Comparison of ENCODE assay signal across 10 mouse cellular contexts in genomic region chr2:161090200-161090599, GRCm38 (mm10). TPM values are rescaled to one million over a fixed set of nuclear protein-coding genes. Genes with fewer than 3 reads are reported as not detected.
DNase-seq lines count a peak whose midpoint lies in the region; ATAC-seq and TF ChIP-seq lines count a peak whose summit lies in the region.
"Had no signal": no experiment of that assay in that cellular context is flagged by ENCODE, and none has a peak within 500 bp of the region (broad histone marks: within the 10 kb centered on the region; RNA-seq: fewer than 3 reads in every experiment).

No protein-coding gene starts in this region.

- H3K36me3 ChIP-seq in liver, adult 2 months (ENCODE audit: control insufficient read depth, insufficient read depth, low read length): no peaks in the 10 kb centered on the region
- H3K36me3 ChIP-seq: hindbrain, embryonic 15.5 days had no signal

- no peak overlapping the region for H3K9ac ChIP-seq in liver, adult 2 months (ENCODE audit: low read depth, low read length)
- H3K9ac ChIP-seq: hindbrain, embryonic 15.5 days had no signal

- intact Hi-C loops in heart, postnatal 10 days (cut with DNase I): no loop called here

- TF ChIP-seq POLR2A in cerebellum, adult 2 months (IDR thresholded peaks at IDR 0.05; ENCODE audit: borderline replicate concordance, insufficient read depth, low read length): no peak
- no peak for TF ChIP-seq POLR2A in liver, adult 2 months (IDR thresholded peaks at IDR 0.05; ENCODE audit: extremely low read depth, insufficient read depth, low read length)

- peak in 1 of 2 experiments; percentile 27 for DNase-seq in cerebellum, adult 2 months
- no peak for DNase-seq in cerebellum, postnatal 36 days
- DNase-seq in liver, adult 2 months (ENCODE audit: extremely low read depth, low read depth, low spot score): peak; percentile 43
- DNase-seq in liver: no peak
- DNase-seq in heart, postnatal 10 days: no peak
- no peak for DNase-seq in cerebellum, adult 8-10 months

- 52% methylated on average over 3 of the region's 3 CpGs for WGBS in cerebellum, adult 2 months
- 48% methylated on average over 3 of the region's 3 CpGs for WGBS in liver, adult 2 months

- H3K79me2 ChIP-seq in liver, adult 2 months (ENCODE audit: control insufficient read depth, insufficient read depth, low read length): peaks cover 3% of the 10 kb centered on the region; the same call in 1 of the 2 replicates

- H3K27me3 ChIP-seq in cerebellum, adult 2 months (ENCODE audit: control insufficient read depth, insufficient read depth, low read length): no peaks in the 10 kb centered on the region
- H3K27me3 ChIP-seq in liver, adult 2 months (ENCODE audit: control insufficient read depth, insufficient read depth, low read length): no peaks in the 10 kb centered on the region
- H3K27me3 ChIP-seq: hindbrain, embryonic 15.5 days had no signal

- peaks cover 3% of the 10 kb centered on the region for H3K4me1 ChIP-seq in cerebellum, adult 2 months (ENCODE audit: control insufficient read depth, insufficient read depth, low read length)
- H3K4me1 ChIP-seq in liver, adult 2 months (ENCODE audit: control insufficient read depth, insufficient read depth, low read length): peaks cover 2% of the 10 kb centered on the region; the same call in 1 of the 2 replicates

- peak; percentile 52 for ATAC-seq in erythroblast, adult 5-6 weeks (replicated peaks; ENCODE audit: low FRiP score, poor library complexity, severe bottlenecking)
- ATAC-seq in neutrophil, adult 5-6 weeks (ENCODE audit: extremely low read depth, insufficient number of reproducible peaks, low FRiP score, poor library complexity, severe bottlenecking): 0 out of 2 replicates have a peak, but pooled peaks have one; percentile 53

- H3K4me3 ChIP-seq in cerebellum, adult 2 months (replicated peaks; ENCODE audit: insufficient read depth, low read depth, low read length): no peak overlapping the region
- no peak overlapping the region for H3K4me3 ChIP-seq in liver, adult 2 months (ENCODE audit: insufficient read depth, low read depth, low read length)
- H3K4me3 ChIP-seq: hindbrain, embryonic 15.5 days had no signal

- H3K27ac ChIP-seq in cerebellum, adult 2 months (ENCODE audit: insufficient read depth, low read length): no peak overlapping the region
- no peak overlapping the region for H3K27ac ChIP-seq in liver, adult 2 months (replicated peaks; ENCODE audit: insufficient read depth, low read depth, low read length)
- H3K27ac ChIP-seq: hindbrain, embryonic 15.5 days; macrophage had no signal

- peak; percentile 17; the same call in 1 of the 2 replicates for TF ChIP-seq CTCF in cerebellum, adult 2 months (IDR thresholded peaks at IDR 0.05; ENCODE audit: borderline replicate concordance, insufficient read depth, low read depth, low read length)
- TF ChIP-seq CTCF in liver, adult 2 months (IDR thresholded peaks at IDR 0.05; ENCODE audit: low read depth, low read length): 0 out of 2 replicates have a peak, but pooled peaks have one; percentile 7

RNA-seq across cellular contexts. Expression of gene Chd6, which starts 18.7 kb away (rescaled TPM):
- 33.7 and 35.6 TPM in 2 replicates for polyA plus RNA-seq in cerebellum, adult 2 months (2012; rRNA removed)
- 12.5 and 13.6 TPM in 2 replicates for total RNA-seq in liver, adult 2 months (2014; rRNA removed)
- 2.9 and 3.9 TPM in 2 replicates for polyA plus RNA-seq in liver, adult 2 months (2012; rRNA removed)
- 11.3 and 22.4 TPM in 2 replicates for total RNA-seq in erythroblast, adult 5-6 weeks (2015; ENCODE audit: low replicate concordance)
- total RNA-seq in erythroblast, adult 5-6 weeks (2017; ENCODE audit: low replicate concordance): 22.7 and 26.5 TPM in 2 replicates
- total RNA-seq in neutrophil, adult 5-6 weeks (2017): 82.5 and 94.7 TPM in 2 replicates
- 10 to 100 TPM; 49.0 to 85.3 TPM for total RNA-seq in heart, postnatal 10 days (2021)
